Comparison of ENCODE assay signal across 21 mouse cellular contexts in genomic region chr12:18135286-18135965, GRCm38 (mm10).
DNase-seq lines count a peak whose midpoint lies in the region; ATAC-seq and TF ChIP-seq lines count a peak whose summit lies in the region.
"Had no signal": no experiment of that assay in that cellular context is flagged by ENCODE, and none has a peak within 500 bp of the region (broad histone marks: within the 10 kb centered on the region; RNA-seq: fewer than 3 reads in every experiment).

No protein-coding gene starts in this region.

- H3K9ac ChIP-seq in liver, postnatal 0 days (replicated peaks), result no peak overlapping the region
- no peak overlapping the region for H3K9ac ChIP-seq in stomach, postnatal 0 days (ENCODE audit: low read length)
- H3K9ac ChIP-seq in midbrain, embryonic 16.5 days (ENCODE audit: low read depth, low read length), result no peak overlapping the region
- H3K9ac ChIP-seq: embryonic facial prominence, embryonic 12.5 days; forebrain, embryonic 15.5 days; hindbrain, embryonic 13.5 days had no signal

- no peaks in the 10 kb centered on the region for H3K4me1 ChIP-seq in liver, postnatal 0 days (ENCODE audit: insufficient read depth)
- H3K4me1 ChIP-seq in E14TG2a.4 (replicated peaks; ENCODE audit: low read depth, low read length) (peaks cover 3% of the 10 kb centered on the region), G1E (ENCODE audit: insufficient read depth, low read depth, low read length) (no peaks in the 10 kb centered on the region)
- H3K4me1 ChIP-seq in stomach, postnatal 0 days (replicated peaks; ENCODE audit: control insufficient read depth, insufficient read depth), result no peaks in the 10 kb centered on the region
- no peaks in the 10 kb centered on the region for H3K4me1 ChIP-seq in midbrain, embryonic 16.5 days (ENCODE audit: control insufficient read depth, insufficient read depth, low read length)
- H3K4me1 ChIP-seq: embryonic facial prominence, embryonic 12.5 days; forebrain, embryonic 15.5 days; heart, embryonic 10.5 days; hindbrain, embryonic 13.5 days had no signal

- H3K4me2 ChIP-seq in liver, postnatal 0 days (ENCODE audit: low read depth, low read length), result no peak overlapping the region
- no peak overlapping the region for H3K4me2 ChIP-seq in stomach, postnatal 0 days (replicated peaks; ENCODE audit: low read depth)
- H3K4me2 ChIP-seq in midbrain, embryonic 16.5 days (ENCODE audit: low read length), result no peak overlapping the region
- H3K4me2 ChIP-seq: embryonic facial prominence, embryonic 12.5 days; forebrain, embryonic 15.5 days; hindbrain, embryonic 13.5 days had no signal

- H3K27ac ChIP-seq in liver, postnatal 0 days (ENCODE audit: low read depth), result no peak overlapping the region
- H3K27ac ChIP-seq in stomach, postnatal 0 days (replicated peaks), result no peak overlapping the region
- no peak overlapping the region for H3K27ac ChIP-seq in midbrain, embryonic 16.5 days (ENCODE audit: low read length)
- H3K27ac ChIP-seq: embryonic facial prominence, embryonic 12.5 days; forebrain, embryonic 15.5 days; heart, embryonic 10.5 days; hindbrain, embryonic 13.5 days; hindbrain, postnatal 0 days had no signal

- no peak for ATAC-seq in liver, postnatal 0 days
- ATAC-seq in G1E (ENCODE audit: extremely low read depth, insufficient number of reproducible peaks, low FRiP score, poor library complexity, severe bottlenecking), result no peak
- ATAC-seq in stomach, postnatal 0 days (ENCODE audit: low FRiP score, low TSS enrichment), result no peak
- no peak for ATAC-seq in midbrain, embryonic 16.5 days
- ATAC-seq: forebrain, embryonic 15.5 days; hindbrain, postnatal 0 days had no signal

- WGBS in liver, postnatal 0 days (ENCODE audit: insufficient replicate concordance), result 60% methylated on average over 19 of the region's 42 CpGs
- 66% methylated on average over 20 of the region's 42 CpGs for WGBS in stomach, postnatal 0 days
- WGBS in midbrain, embryonic 16.5 days, result 68% methylated on average over 27 of the region's 42 CpGs

- peaks cover 11% of the 10 kb centered on the region for H3K9me3 ChIP-seq in liver, postnatal 0 days (ENCODE audit: low read length)
- peaks cover 45% of the 10 kb centered on the region for H3K9me3 ChIP-seq in E14TG2a.4 (ENCODE audit: low read length)
- peaks cover 27% of the 10 kb centered on the region for H3K9me3 ChIP-seq in G1E (replicated peaks)
- no peaks in the 10 kb centered on the region for H3K9me3 ChIP-seq in stomach, postnatal 0 days (ENCODE audit: control insufficient read depth, low read length)
- H3K9me3 ChIP-seq in midbrain, embryonic 16.5 days (replicated peaks; ENCODE audit: control insufficient read depth, low read length, poor library complexity, severe bottlenecking), result peaks cover 15% of the 10 kb centered on the region

- no peak overlapping the region for H3K4me3 ChIP-seq in liver, postnatal 0 days (ENCODE audit: low read depth, low read length)
- H3K4me3 ChIP-seq in E14TG2a.4 (replicated peaks; ENCODE audit: low read length) (peak overlapping the region; percentile 93), G1E (ENCODE audit: low read depth, low read length) (peak overlapping the region; percentile 54)
- H3K4me3 ChIP-seq in stomach, postnatal 0 days (ENCODE audit: low read depth, low read length), result no peak overlapping the region
- H3K4me3 ChIP-seq in midbrain, embryonic 16.5 days (ENCODE audit: low read depth, low read length), result no peak overlapping the region
- H3K4me3 ChIP-seq: embryonic facial prominence, embryonic 12.5 days; forebrain, embryonic 15.5 days; heart, embryonic 10.5 days; hindbrain, embryonic 13.5 days had no signal

- H3K27me3 ChIP-seq in liver, postnatal 0 days (ENCODE audit: insufficient read depth, low read length), result no peaks in the 10 kb centered on the region
- H3K27me3 ChIP-seq in E14TG2a.4 (ENCODE audit: insufficient read depth, low read length) (peaks cover 20% of the 10 kb centered on the region), G1E (ENCODE audit: insufficient read depth, low read length) (no peaks in the 10 kb centered on the region)
- no peaks in the 10 kb centered on the region for H3K27me3 ChIP-seq in stomach, postnatal 0 days (ENCODE audit: control insufficient read depth, insufficient read depth, low read length)
- H3K27me3 ChIP-seq in midbrain, embryonic 16.5 days (ENCODE audit: control insufficient read depth, insufficient read depth, low read depth, low read length), result no peaks in the 10 kb centered on the region
- H3K27me3 ChIP-seq: embryonic facial prominence, embryonic 12.5 days; forebrain, embryonic 15.5 days; hindbrain, embryonic 13.5 days; Patski had no signal

- TF ChIP-seq EP300 in liver, postnatal 0 days (IDR thresholded peaks at IDR 0.05; ENCODE audit: low read depth), result no peak
- no peak for TF ChIP-seq EP300 in stomach, postnatal 0 days (optimal IDR thresholded peaks at IDR 0.05)

- no peaks in the 10 kb centered on the region for H3K36me3 ChIP-seq in liver, postnatal 0 days (replicated peaks; ENCODE audit: insufficient read depth, low read length)
- H3K36me3 ChIP-seq in E14TG2a.4 (ENCODE audit: insufficient read depth, low read length) (no peaks in the 10 kb centered on the region), G1E (replicated peaks) (no peaks in the 10 kb centered on the region)
- no peaks in the 10 kb centered on the region for H3K36me3 ChIP-seq in stomach, postnatal 0 days (ENCODE audit: control insufficient read depth, insufficient read depth, low read length)
- no peaks in the 10 kb centered on the region for H3K36me3 ChIP-seq in midbrain, embryonic 16.5 days (ENCODE audit: control insufficient read depth, insufficient read depth, low read length)
- H3K36me3 ChIP-seq: embryonic facial prominence, embryonic 12.5 days; forebrain, embryonic 15.5 days; heart, embryonic 10.5 days; hindbrain, embryonic 13.5 days had no signal

- no peak for TF ChIP-seq CTCF in liver, postnatal 0 days (IDR thresholded peaks at IDR 0.05; ENCODE audit: low read depth)
- TF ChIP-seq CTCF in E14TG2a.4 (conservative IDR thresholded peaks at IDR 0.05; ENCODE audit: low read length) (peak; percentile 38), G1E (IDR thresholded peaks at IDR 0.05; ENCODE audit: low read depth, low read length) (no peak)
- TF ChIP-seq CTCF in stomach, postnatal 0 days (IDR thresholded peaks at IDR 0.05; ENCODE audit: low read depth), result no peak

- DNase-seq in liver, result peak; percentile 1
- DNase-seq in liver, postnatal 0 days, result no peak
- no peak for DNase-seq in G1E (ENCODE audit: low spot score)
- DNase-seq in stomach, postnatal 0 days (ENCODE audit: low spot score), result peak; percentile 11
- DNase-seq in layer of hippocampus, adult 18-20 months (ENCODE audit: low spot score in 2 of 2), result no peak
- DNase-seq in spleen, adult 18-20 months, result no peak
- DNase-seq: adrenal gland, postnatal 10 days; cerebellum, adult 11 months; cerebellum, adult 8-10 months; cerebellum, postnatal 25 days; gastrocnemius, postnatal 10 days; heart, adult 18-20 months; heart, postnatal 10 days had no signal

Comparison
In these comparisons a context has a peak if more than half of its experiments do, and no peak if none do; other contexts are left out.
1. DNase-seq: peak in liver (single experiment) and stomach, postnatal 0 days (single experiment); none in liver, postnatal 0 days (single experiment), G1E (single experiment), layer of hippocampus, adult 18-20 months (0 of 2) and spleen, adult 18-20 months (0 of 2).
2. H3K4me3 ChIP-seq: peak in E14TG2a.4 (single experiment) and G1E (single experiment); none in liver, postnatal 0 days (single experiment), stomach, postnatal 0 days (single experiment) and midbrain, embryonic 16.5 days (single experiment).